Mouse (Mus musculus): ENCODE data around the gene Gtf2h3. TPM values are rescaled to one million over a fixed set of nuclear protein-coding genes. Genes with fewer than 3 reads are reported as not detected.
A peak's percentile ranks its signal among the peaks of the same experiment; 100 is the strongest.

Gene Gtf2h3
- 47.6 and 49.4 TPM in 2 replicates for polyA plus RNA-seq (2014; fragmentation: Nextera tagmentation; extraction: Ambion mirVana)

GRCm38 (mm10) chr5:124578633-124579317, at the start of gene Gtf2h3, which contains the start of gene Eif2b1:
TSS of gene Gtf2h3 (plus strand) at chr5:124579140.
TSS of gene Eif2b1 (minus strand) at chr5:124579131.
- H3K4me3 ChIP-seq (ENCODE audit: low read depth, low read length), result peak within 1 kb of the TSS; percentile 53
- peak within 1 kb of the TSS; percentile 85 for H3K4me2 ChIP-seq (ENCODE audit: low read depth, low read length)
- peaks cover 14% of the 10 kb centered on the region for H3K4me1 ChIP-seq (ENCODE audit: control insufficient read depth, insufficient read depth, low read length)
- peaks cover 36% of the 10 kb centered on the region for H3K36me3 ChIP-seq (ENCODE audit: control insufficient read depth, insufficient read depth, low read length)
- WGBS, result 1% methylated on average over 51 of the region's 51 CpGs
- no peak within 1 kb of the TSS for H3K27ac ChIP-seq (ENCODE audit: low read depth, low read length)
- H3K9me3 ChIP-seq (ENCODE audit: control insufficient read depth, low read length), result no peaks in the 10 kb centered on the region
- H3K27me3 ChIP-seq (ENCODE audit: control insufficient read depth, insufficient read depth, low read length), result no peaks in the 10 kb centered on the region
- H3K9ac ChIP-seq (replicated peaks; ENCODE audit: low read depth, low read length), result peak within 1 kb of the TSS; percentile 53
- peak; percentile 92 for ATAC-seq (ENCODE audit: low read depth)

- WGBS, result 27% methylated on average over 8 of the region's 8 CpGs
- Histone ChIP-seq H3K9me3 (ENCODE audit: control insufficient read depth, low read length) (no peaks in the 10 kb centered on the region), H3K9ac (replicated peaks; ENCODE audit: low read depth, low read length) (0 out of 2 replicates have a peak overlapping the region, but pooled peaks have one; percentile 32), H3K4me1 (ENCODE audit: control insufficient read depth, insufficient read depth, low read length) (peaks cover 26% of the 10 kb centered on the region; the same call in 1 of the 2 replicates), H3K36me3 (ENCODE audit: control insufficient read depth, insufficient read depth, low read length) (no peaks in the 10 kb centered on the region), H3K27me3 (ENCODE audit: control insufficient read depth, insufficient read depth, low read length) (no peaks in the 10 kb centered on the region), H3K4me2 (ENCODE audit: low read depth, low read length) (peak overlapping the region; percentile 63; the same call in 1 of the 2 replicates), H3K4me3 (ENCODE audit: low read depth, low read length) (peak overlapping the region; percentile 77; the same call in 1 of the 2 replicates), H3K27ac (ENCODE audit: low read depth, low read length) (no peak overlapping the region)
- ATAC-seq (ENCODE audit: low read depth), result no peak
These were observed 49.7 kb upstream of the Gtf2h3 start for GRCm38 (mm10) chr5:124529191-124529651.

GRCm38 (mm10) chr5:124529697-124530096, 49.2 kb upstream of the Gtf2h3 start:
- no peaks in the 10 kb centered on the region for H3K36me3 ChIP-seq (ENCODE audit: control insufficient read depth, insufficient read depth, low read length)
- H3K4me3 ChIP-seq (ENCODE audit: low read depth, low read length), result peak overlapping the region; percentile 77
- 65% methylated on average over 8 of the region's 8 CpGs for WGBS
- H3K4me2 ChIP-seq (ENCODE audit: low read depth, low read length), result peak overlapping the region; percentile 63
- no peak overlapping the region for H3K9ac ChIP-seq (replicated peaks; ENCODE audit: low read depth, low read length)
- no peak for ATAC-seq (ENCODE audit: low read depth)
- no peaks in the 10 kb centered on the region for H3K9me3 ChIP-seq (ENCODE audit: control insufficient read depth, low read length)
- H3K27me3 ChIP-seq (ENCODE audit: control insufficient read depth, insufficient read depth, low read length), result no peaks in the 10 kb centered on the region
- H3K4me1 ChIP-seq (ENCODE audit: control insufficient read depth, insufficient read depth, low read length), result peaks cover 26% of the 10 kb centered on the region; the same call in 1 of the 2 replicates
- H3K27ac ChIP-seq (ENCODE audit: low read depth, low read length), result no peak overlapping the region

- H3K4me2 ChIP-seq (ENCODE audit: low read depth, low read length), result peak within 1 kb of the TSS; percentile 63
- H3K27me3 ChIP-seq (ENCODE audit: control insufficient read depth, insufficient read depth, low read length), result no peaks in the 10 kb centered on the region
- no peaks in the 10 kb centered on the region for H3K9me3 ChIP-seq (ENCODE audit: control insufficient read depth, low read length)
- H3K36me3 ChIP-seq (ENCODE audit: control insufficient read depth, insufficient read depth, low read length), result no peaks in the 10 kb centered on the region
- peaks cover 26% of the 10 kb centered on the region; the same call in 1 of the 2 replicates for H3K4me1 ChIP-seq (ENCODE audit: control insufficient read depth, insufficient read depth, low read length)
- peak within 1 kb of the TSS; percentile 76 for H3K27ac ChIP-seq (ENCODE audit: low read depth, low read length)
- under 1% methylated on average over 70 of the region's 96 CpGs for WGBS
- ATAC-seq (ENCODE audit: low read depth), result peak; percentile 93
- H3K9ac ChIP-seq (replicated peaks; ENCODE audit: low read depth, low read length), result peak within 1 kb of the TSS; percentile 63
- H3K4me3 ChIP-seq (ENCODE audit: low read depth, low read length), result peak within 1 kb of the TSS; percentile 77
These were observed 48.0 kb upstream of the Gtf2h3 start, which contains the start of gene Rilpl1 for GRCm38 (mm10) chr5:124530655-124531582. TSS of gene Rilpl1 (minus strand) at chr5:124531391.

- H3K27ac ChIP-seq (ENCODE audit: low read depth, low read length), result peak overlapping the region; percentile 76
- no peaks in the 10 kb centered on the region for H3K27me3 ChIP-seq (ENCODE audit: control insufficient read depth, insufficient read depth, low read length)
- peak overlapping the region; percentile 77 for H3K4me3 ChIP-seq (ENCODE audit: low read depth, low read length)
- ATAC-seq (ENCODE audit: low read depth), result peak; percentile 59
- WGBS, result 12% methylated on average over 14 of the region's 14 CpGs
- H3K9me3 ChIP-seq (ENCODE audit: control insufficient read depth, low read length), result no peaks in the 10 kb centered on the region
- no peaks in the 10 kb centered on the region for H3K36me3 ChIP-seq (ENCODE audit: control insufficient read depth, insufficient read depth, low read length)
- H3K4me1 ChIP-seq (ENCODE audit: control insufficient read depth, insufficient read depth, low read length), result peaks cover 26% of the 10 kb centered on the region; the same call in 1 of the 2 replicates
- peak overlapping the region; percentile 63 for H3K9ac ChIP-seq (replicated peaks; ENCODE audit: low read depth, low read length)
- peak overlapping the region; percentile 63 for H3K4me2 ChIP-seq (ENCODE audit: low read depth, low read length)
These were observed 47.4 kb upstream of the Gtf2h3 start for GRCm38 (mm10) chr5:124531583-124531930.

- H3K27me3 ChIP-seq (ENCODE audit: control insufficient read depth, insufficient read depth, low read length), result no peaks in the 10 kb centered on the region
- peak overlapping the region; percentile 63; the same call in 1 of the 2 replicates for H3K4me2 ChIP-seq (ENCODE audit: low read depth, low read length)
- WGBS, result 39% methylated on average over 7 of the region's 7 CpGs
- H3K36me3 ChIP-seq (ENCODE audit: control insufficient read depth, insufficient read depth, low read length), result no peaks in the 10 kb centered on the region
- H3K4me1 ChIP-seq (ENCODE audit: control insufficient read depth, insufficient read depth, low read length), result peaks cover 26% of the 10 kb centered on the region; the same call in 1 of the 2 replicates
- no peak overlapping the region for H3K9ac ChIP-seq (replicated peaks; ENCODE audit: low read depth, low read length)
- no peak overlapping the region for H3K27ac ChIP-seq (ENCODE audit: low read depth, low read length)
- ATAC-seq (ENCODE audit: low read depth), result no peak
- no peak overlapping the region for H3K4me3 ChIP-seq (ENCODE audit: low read depth, low read length)
- H3K9me3 ChIP-seq (ENCODE audit: control insufficient read depth, low read length), result no peaks in the 10 kb centered on the region
These were observed 46.5 kb upstream of the Gtf2h3 start for GRCm38 (mm10) chr5:124532451-124532850.

GRCm38 (mm10) chr5:124535016-124535415, 43.9 kb upstream of the Gtf2h3 start:
- Histone ChIP-seq H3K27me3 (ENCODE audit: control insufficient read depth, insufficient read depth, low read length) (no peaks in the 10 kb centered on the region), H3K27ac (ENCODE audit: low read depth, low read length) (no peak overlapping the region), H3K36me3 (ENCODE audit: control insufficient read depth, insufficient read depth, low read length) (no peaks in the 10 kb centered on the region), H3K4me1 (ENCODE audit: control insufficient read depth, insufficient read depth, low read length) (peaks cover 8% of the 10 kb centered on the region; the same call in 1 of the 2 replicates), H3K9me3 (ENCODE audit: control insufficient read depth, low read length) (no peaks in the 10 kb centered on the region), H3K4me3 (ENCODE audit: low read depth, low read length) (no peak overlapping the region), H3K9ac (replicated peaks; ENCODE audit: low read depth, low read length) (no peak overlapping the region), H3K4me2 (ENCODE audit: low read depth, low read length) (no peak overlapping the region)
- 75% methylated on average over 5 of the region's 5 CpGs for WGBS
- ATAC-seq (ENCODE audit: low read depth), result no peak

- Histone ChIP-seq H3K27me3 (ENCODE audit: control insufficient read depth, insufficient read depth, low read length) (no peaks in the 10 kb centered on the region), H3K36me3 (ENCODE audit: control insufficient read depth, insufficient read depth, low read length) (no peaks in the 10 kb centered on the region), H3K4me2 (ENCODE audit: low read depth, low read length) (peak overlapping the region; percentile 5; the same call in 1 of the 2 replicates), H3K9ac (replicated peaks; ENCODE audit: low read depth, low read length) (peak overlapping the region; percentile 8; the same call in 1 of the 2 replicates), H3K4me1 (ENCODE audit: control insufficient read depth, insufficient read depth, low read length) (peaks cover 6% of the 10 kb centered on the region), H3K9me3 (ENCODE audit: control insufficient read depth, low read length) (no peaks in the 10 kb centered on the region), H3K27ac (ENCODE audit: low read depth, low read length) (no peak overlapping the region), H3K4me3 (ENCODE audit: low read depth, low read length) (no peak overlapping the region)
- 9% methylated on average over 14 of the region's 17 CpGs for WGBS
- no peak for ATAC-seq (ENCODE audit: low read depth)
These were observed 42.2 kb upstream of the Gtf2h3 start for GRCm38 (mm10) chr5:124536776-124537175.
